In genomic region chr11:85359641-85360040, GRCm38 (mm10) we compare ENCODE assay signal across 12 mouse cellular contexts.
"Had no signal": no experiment of that assay in that cellular context is flagged by ENCODE, and none has a peak within 500 bp of the region (broad histone marks: within the 10 kb centered on the region; RNA-seq: fewer than 3 reads in every experiment).

No protein-coding gene starts in this region.

- DNase-seq: liver, postnatal 0 days; lung, adult 2 months; lung, postnatal 14 days; lung, postnatal 36 days; retina, postnatal 1 day; right cerebral cortex, adult 18-20 months; right cerebral cortex, postnatal 25 days; right cerebral cortex, postnatal 4 days; spleen, adult 18-20 months; thymus, adult 18-20 months; thymus, postnatal 14 days; thymus, postnatal 36 days had no signal
